Mouse (Mus musculus) stomach, embryonic 16.5 days (tissue): ENCODE results near the gene Ddx4. TPM values are rescaled to one million over a fixed set of nuclear protein-coding genes. Genes with fewer than 3 reads are reported as not detected.

Experiments used
- ATAC-seq: fragments of 200-750 bp; cut with Nextera tagmentation; 2 replicates; pipeline ENCODE4 v1.8.0; 2017; ENCODE audit warnings: moderate number of reproducible peaks, moderate TSS enrichment; ENCODE audit not compliant: insufficient read depth, low FRiP score
- H3K27ac ChIP-seq: fragments of 300-500 bp; sonication (generic); 2 replicates; pipeline ENCODE4 v1.5.1; 2014; ENCODE audit warnings: low read length
- H3K27me3 ChIP-seq: fragments of 300-500 bp; sonication (generic); 2 replicates; pipeline ENCODE4 v1.6.1; 2014; ENCODE audit warnings: low read length, control low read depth, mixed read lengths; ENCODE audit not compliant: control insufficient read depth, insufficient read depth
- H3K36me3 ChIP-seq: fragments of 300-500 bp; sonication (generic); 2 replicates; pipeline ENCODE4 v1.6.1; 2014; ENCODE audit warnings: low read length; ENCODE audit not compliant: control insufficient read depth, insufficient read depth
- H3K4me1 ChIP-seq: fragments of 300-500 bp; sonication (generic); 2 replicates; pipeline ENCODE4 v1.6.1; 2014; ENCODE audit warnings: low read length, control low read depth, mixed read lengths; ENCODE audit not compliant: control insufficient read depth, insufficient read depth
- H3K4me2 ChIP-seq: fragments of 300-500 bp; sonication (generic); 2 replicates; pipeline ENCODE4 v1.6.1; 2014; ENCODE audit warnings: low read depth, low read length, mixed read lengths
- H3K4me3 ChIP-seq: fragments of 300-500 bp; sonication (generic); replicated peaks from 2 replicates; pipeline ENCODE4 v1.5.1; 2014; ENCODE audit warnings: mild to moderate bottlenecking, low read length
- H3K9ac ChIP-seq: fragments of 300-500 bp; sonication (generic); 2 replicates; pipeline ENCODE4 v1.6.1; 2014; ENCODE audit warnings: low read length
- H3K9me3 ChIP-seq: fragments of 300-500 bp; sonication (generic); replicated peaks from 2 replicates; pipeline ENCODE4 v1.6.1; 2016; ENCODE audit warnings: low read length, control low read depth; ENCODE audit not compliant: control insufficient read depth
- WGBS: fragments of 180-500 bp; shearing (Covaris S2); extraction: QIAGEN DNeasy Blood & Tissue Kit; methylation state at CpG from one replicate; pipeline ENCODE4 v1.1.7; 2014; 5-methylcytosine and 5-hydroxymethylcytosine counted together
- polyA plus RNA-seq: library from polyadenylated mRNA; unstranded; fragments of >200 nt; fragmentation: Nextera tagmentation; extraction: Ambion mirVana; gene quantifications from 2 replicates; pipeline ENCODE4 v1.2.1, GENCODE M21; 2015

Ddx4 gene
- polyA plus RNA-seq, 1 experiment from 2014 or later: 0.48 TPM

GRCm38 (mm10) chr13:112644996-112645395 is 7.3 kb downstream of the Ddx4 start:
- H3K4me1 ChIP-seq: no peaks in the 10 kb centered on the region
- H3K4me2 ChIP-seq: no peak overlapping the region
- H3K4me3 ChIP-seq: no peak overlapping the region
- H3K27ac ChIP-seq: no peak overlapping the region
- ATAC-seq: no peak
- no peaks in the 10 kb centered on the region for H3K27me3 ChIP-seq
- no peak overlapping the region for H3K9ac ChIP-seq
- WGBS: 74% methylated on average over 3 of the region's 3 CpGs
- H3K9me3 ChIP-seq: no peaks in the 10 kb centered on the region
- H3K36me3 ChIP-seq: no peaks in the 10 kb centered on the region

- Histone ChIP-seq H3K4me3 (no peak overlapping the region), H3K9ac (no peak overlapping the region), H3K27ac (no peak overlapping the region), H3K9me3 (no peaks in the 10 kb centered on the region), H3K36me3 (no peaks in the 10 kb centered on the region), H3K4me2 (no peak overlapping the region), H3K27me3 (no peaks in the 10 kb centered on the region), H3K4me1 (no peaks in the 10 kb centered on the region)
- WGBS: 87% methylated on average over 3 of the region's 3 CpGs
- no peak for ATAC-seq
These were observed 9.4 kb downstream of the Ddx4 start for GRCm38 (mm10) chr13:112642897-112643296.

DNA sequence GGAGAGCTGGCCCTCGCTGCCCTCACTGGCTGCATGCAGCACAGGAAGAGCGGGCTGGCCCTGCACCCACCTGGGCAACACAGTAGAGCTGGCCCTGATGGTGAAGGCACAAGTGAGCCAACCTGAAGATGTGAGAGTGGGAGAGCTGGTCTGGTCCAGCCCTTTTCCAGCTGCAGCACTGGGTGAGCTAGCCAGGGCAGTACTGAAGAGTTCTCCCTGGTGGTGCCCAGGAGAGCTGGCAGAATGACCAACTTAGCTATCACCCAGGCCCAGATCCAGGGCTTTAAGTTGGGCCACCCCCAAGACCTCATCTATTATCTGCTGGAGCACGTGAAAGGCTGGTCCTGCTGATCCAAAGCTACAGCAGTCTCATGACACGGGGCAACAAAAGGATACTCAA is 13.2 kb downstream of the Ddx4 start:
- ATAC-seq: no peak
- Histone ChIP-seq H3K9me3 (no peaks in the 10 kb centered on the region), H3K4me1 (no peaks in the 10 kb centered on the region)

GRCm38 (mm10) chr13:112636498-112636897 is 15.8 kb downstream of the Ddx4 start:
- ATAC-seq: no peak
- H3K9ac ChIP-seq: no peak overlapping the region
- 43% methylated on average over 3 of the region's 3 CpGs for WGBS
- no peaks in the 10 kb centered on the region for H3K36me3 ChIP-seq
- H3K9me3 ChIP-seq: no peaks in the 10 kb centered on the region
- H3K4me3 ChIP-seq: no peak overlapping the region
- no peaks in the 10 kb centered on the region for H3K4me1 ChIP-seq
- no peaks in the 10 kb centered on the region for H3K27me3 ChIP-seq
- H3K27ac ChIP-seq: no peak overlapping the region
- H3K4me2 ChIP-seq: no peak overlapping the region

More for the DNA sequence above, 13.2 kb downstream of the Ddx4 start:
- Histone ChIP-seq H3K4me2 (no peak overlapping the region), H3K27ac (no peak overlapping the region), H3K27me3 (no peaks in the 10 kb centered on the region), H3K4me3 (no peak overlapping the region), H3K36me3 (no peaks in the 10 kb centered on the region), H3K9ac (no peak overlapping the region)
- 79% methylated on average over 4 of the region's 4 CpGs for WGBS

DNA sequence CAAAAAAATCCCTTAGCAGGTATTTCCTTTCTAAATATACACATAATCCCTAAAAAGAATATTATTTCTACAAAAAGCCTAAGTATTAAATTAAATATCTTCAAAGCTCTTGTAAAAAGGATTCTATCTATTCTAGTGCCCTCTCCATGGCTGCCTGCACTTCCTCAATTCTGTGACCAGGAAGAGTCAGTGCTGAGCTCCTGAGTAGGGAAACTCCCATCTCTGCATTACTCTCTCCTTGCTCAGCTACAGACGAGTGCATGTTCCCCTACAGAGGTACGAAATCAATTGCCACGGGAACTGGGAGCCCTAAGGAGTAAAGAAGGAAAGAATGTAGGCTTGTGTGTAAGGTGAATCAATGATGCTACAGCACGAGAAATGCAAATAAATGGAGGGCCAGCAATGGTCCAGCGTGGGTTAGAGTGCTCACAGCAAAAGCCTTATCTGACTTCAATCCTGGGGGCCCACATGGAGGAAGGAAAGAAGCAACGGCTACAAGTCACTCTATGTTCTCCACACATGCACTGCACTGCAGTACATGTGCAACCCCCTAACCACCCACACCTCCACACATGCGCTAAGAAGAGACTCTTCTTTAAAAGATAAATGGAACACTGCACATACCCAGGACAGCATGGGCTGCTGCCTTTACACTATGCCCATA is 17.0 kb downstream of the Ddx4 start:
- ATAC-seq: no peak
- Histone ChIP-seq H3K36me3 (no peaks in the 10 kb centered on the region), H3K4me2 (no peak overlapping the region), H3K9me3 (no peaks in the 10 kb centered on the region), H3K9ac (no peak overlapping the region), H3K4me1 (no peaks in the 10 kb centered on the region), H3K27ac (no peak overlapping the region), H3K27me3 (no peaks in the 10 kb centered on the region), H3K4me3 (no peak overlapping the region)
- WGBS: 54% methylated on average over 7 of the region's 7 CpGs

DNA sequence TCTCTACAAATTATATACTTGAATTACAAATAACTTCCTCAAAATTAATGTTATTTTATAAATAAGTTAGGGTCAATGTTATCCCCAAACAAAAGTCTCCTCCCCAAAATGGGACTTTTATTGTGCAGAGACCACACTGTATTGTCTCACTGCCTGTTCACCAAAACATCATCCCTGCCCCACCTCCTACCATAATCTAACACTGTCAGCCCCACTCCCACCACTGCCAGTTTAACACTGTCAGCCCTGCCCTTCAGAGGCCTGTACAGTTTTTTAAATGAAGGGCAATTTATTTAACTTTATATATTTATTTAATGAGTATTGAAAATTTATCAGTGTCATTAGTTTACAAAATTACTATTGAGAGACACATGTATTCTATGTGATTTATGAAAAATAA is 26.7 kb downstream of the Ddx4 start:
- Histone ChIP-seq H3K36me3 (no peaks in the 10 kb centered on the region), H3K9ac (no peak overlapping the region), H3K4me3 (no peak overlapping the region), H3K27me3 (no peaks in the 10 kb centered on the region), H3K4me2 (no peak overlapping the region), H3K9me3 (no peaks in the 10 kb centered on the region), H3K27ac (no peak overlapping the region), H3K4me1 (no peaks in the 10 kb centered on the region)
- ATAC-seq: no peak

GRCm38 (mm10) chr13:112624622-112625021 is 27.7 kb downstream of the Ddx4 start:
- Histone ChIP-seq H3K9ac (no peak overlapping the region), H3K36me3 (no peaks in the 10 kb centered on the region), H3K4me1 (no peaks in the 10 kb centered on the region), H3K27ac (no peak overlapping the region), H3K4me3 (no peak overlapping the region), H3K4me2 (no peak overlapping the region), H3K27me3 (no peaks in the 10 kb centered on the region), H3K9me3 (no peaks in the 10 kb centered on the region)
- no peak for ATAC-seq
- 55% methylated on average over 3 of the region's 3 CpGs for WGBS

GRCm38 (mm10) chr13:112623656-112624055 is 28.6 kb downstream of the Ddx4 start:
- no peaks in the 10 kb centered on the region for H3K27me3 ChIP-seq
- H3K9ac ChIP-seq: no peak overlapping the region
- no peak overlapping the region for H3K4me3 ChIP-seq
- no peaks in the 10 kb centered on the region for H3K9me3 ChIP-seq
- no peak for ATAC-seq
- H3K4me1 ChIP-seq: no peaks in the 10 kb centered on the region
- H3K36me3 ChIP-seq: no peaks in the 10 kb centered on the region
- WGBS: 52% methylated on average over 7 of the region's 7 CpGs
- H3K27ac ChIP-seq: no peak overlapping the region
- no peak overlapping the region for H3K4me2 ChIP-seq

DNA sequence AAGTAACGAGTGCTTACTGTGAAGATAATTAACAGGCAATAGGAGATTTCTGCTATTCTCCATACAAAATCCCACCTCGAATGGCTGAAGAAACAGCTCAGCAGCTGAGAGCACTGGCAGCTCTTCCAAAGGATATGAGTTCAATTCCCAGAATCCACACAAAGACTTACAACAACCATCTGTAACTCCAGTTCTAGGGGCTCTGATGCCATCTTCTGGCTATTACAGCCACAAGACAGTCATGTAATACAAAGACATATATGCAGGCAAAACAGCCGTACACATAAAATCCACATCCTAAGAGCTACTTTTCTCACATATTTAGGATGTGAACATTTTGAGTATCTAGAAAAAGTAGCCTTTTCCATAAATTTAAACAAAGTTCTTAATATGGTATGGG is 30.7 kb downstream of the Ddx4 start:
- Histone ChIP-seq H3K9ac (no peak overlapping the region), H3K4me1 (no peaks in the 10 kb centered on the region), H3K27me3 (no peaks in the 10 kb centered on the region), H3K27ac (no peak overlapping the region), H3K9me3 (no peaks in the 10 kb centered on the region), H3K4me3 (no peak overlapping the region), H3K36me3 (no peaks in the 10 kb centered on the region), H3K4me2 (no peak overlapping the region)
- no peak for ATAC-seq
- WGBS: 49% methylated on average over 3 of the region's 3 CpGs
